Mouse (Mus musculus) hindbrain, embryonic 15.5 days (tissue): Measurements from ENCODE around the gene Pgm2. TPM values are rescaled to one million over a fixed set of nuclear protein-coding genes. Genes with fewer than 3 reads are reported as not detected.

Experiments
- ATAC-seq: fragments of 200-750 bp; cut with Nextera tagmentation; 2 replicates; pipeline ENCODE4 v1.8.0; 2017; ENCODE audit warnings: low read depth, moderate number of reproducible peaks, moderate TSS enrichment; ENCODE audit not compliant: low FRiP score
- H3K27ac ChIP-seq: fragments of 300-500 bp; sonication (generic); replicated peaks from 2 replicates; pipeline ENCODE4 v1.5.1; 2015; ENCODE audit warnings: mild to moderate bottlenecking, inconsistent platforms
- H3K27me3 ChIP-seq: fragments of 300-500 bp; sonication (generic); 2 replicates; pipeline ENCODE4 v1.6.1; 2015; ENCODE audit warnings: control low read depth, inconsistent platforms
- H3K36me3 ChIP-seq: fragments of 300-500 bp; sonication (generic); 2 replicates; pipeline ENCODE4 v1.6.1; 2015; ENCODE audit warnings: control low read depth, inconsistent platforms
- H3K4me1 ChIP-seq: fragments of 300-500 bp; sonication (generic); replicated peaks from 2 replicates; pipeline ENCODE4 v1.6.1; 2015; ENCODE audit warnings: control low read depth, inconsistent platforms
- H3K4me2 ChIP-seq: fragments of 300-500 bp; sonication (generic); 2 replicates; pipeline ENCODE4 v1.6.1; 2015; ENCODE audit warnings: moderate library complexity, mild to moderate bottlenecking, inconsistent platforms
- H3K4me3 ChIP-seq: fragments of 300-500 bp; sonication (generic); 2 replicates; pipeline ENCODE4 v1.5.1; 2015; ENCODE audit warnings: mild to moderate bottlenecking, inconsistent platforms
- H3K9ac ChIP-seq: fragments of 300-500 bp; sonication (generic); 2 replicates; pipeline ENCODE4 v1.6.1; 2015; ENCODE audit warnings: inconsistent platforms
- H3K9me3 ChIP-seq: fragments of 300-500 bp; sonication (generic); 2 replicates; pipeline ENCODE4 v1.6.1; 2016; ENCODE audit warnings: control low read depth, inconsistent platforms
- WGBS: fragments of 180-500 bp; shearing (Covaris S2); methylation state at CpG from one replicate; pipeline ENCODE4 v1.1.7; 2015; 5-methylcytosine and 5-hydroxymethylcytosine counted together
- polyA plus RNA-seq: library from polyadenylated mRNA; unstranded; fragments of >200 nt; fragmentation: Nextera tagmentation; extraction: Ambion mirVana; gene quantifications from 2 replicates; pipeline ENCODE4 v1.2.1, GENCODE M21; 2015

Pgm2 gene
- polyA plus RNA-seq, 1 experiment from 2014 or later, result 17.8 TPM

DNA sequence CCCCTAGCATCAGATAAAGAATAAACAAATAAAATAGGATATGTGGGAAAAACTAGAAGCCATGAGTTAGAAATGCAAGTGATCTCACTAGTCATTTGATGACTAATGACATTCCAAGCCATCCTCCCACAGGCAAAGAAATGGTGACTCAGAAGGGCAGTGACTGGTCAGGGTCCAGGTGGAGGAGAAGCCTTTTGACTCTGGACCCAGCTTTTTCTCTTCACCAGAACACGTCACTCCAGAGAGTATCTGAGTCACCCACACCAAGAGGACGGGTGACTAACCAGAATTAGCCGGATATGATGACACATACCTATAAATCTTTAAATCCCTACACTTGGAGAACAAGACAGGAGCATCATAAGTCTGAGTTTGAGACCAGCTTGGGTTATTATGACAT lies 19.6 kb downstream of the Pgm2 start:
- H3K4me2 ChIP-seq, result no peak overlapping the region
- peaks cover 67% of the 10 kb centered on the region for H3K36me3 ChIP-seq
- no peak overlapping the region for H3K9ac ChIP-seq
- H3K9me3 ChIP-seq, result peaks cover 7% of the 10 kb centered on the region
- no peaks in the 10 kb centered on the region for H3K27me3 ChIP-seq
- WGBS, result 93% methylated on average over 3 of the region's 3 CpGs
- ATAC-seq, result no peak
- no peak overlapping the region for H3K27ac ChIP-seq
- no peaks in the 10 kb centered on the region for H3K4me1 ChIP-seq
- H3K4me3 ChIP-seq, result no peak overlapping the region

DNA sequence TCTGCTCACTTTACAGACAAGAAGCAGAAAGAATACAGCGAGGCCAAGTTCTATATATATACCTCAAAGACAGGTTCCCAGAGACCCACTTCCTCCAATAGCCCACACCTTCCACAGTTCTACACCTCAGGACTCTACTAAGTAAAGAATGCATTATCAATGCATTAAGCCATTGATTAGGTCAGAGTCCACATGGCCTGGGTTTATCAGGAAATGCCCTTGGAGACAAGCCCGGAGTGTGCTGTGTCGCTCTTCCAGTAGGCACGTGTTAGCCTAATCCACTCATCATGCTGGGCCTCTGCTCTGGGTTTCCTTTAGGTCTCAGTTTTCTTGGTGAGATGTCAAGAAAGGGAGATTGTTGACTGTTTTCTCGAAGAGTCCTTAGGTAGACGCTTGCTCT lies 21.5 kb downstream of the Pgm2 start:
- 95% methylated on average over 6 of the region's 6 CpGs for WGBS
- H3K27me3 ChIP-seq, result no peaks in the 10 kb centered on the region
- H3K36me3 ChIP-seq, result peaks cover 63% of the 10 kb centered on the region
- no peak overlapping the region for H3K4me2 ChIP-seq
- peaks cover 9% of the 10 kb centered on the region for H3K9me3 ChIP-seq
- no peak overlapping the region for H3K9ac ChIP-seq
- H3K27ac ChIP-seq, result no peak overlapping the region
- no peak overlapping the region for H3K4me3 ChIP-seq
- H3K4me1 ChIP-seq, result no peaks in the 10 kb centered on the region
- ATAC-seq, result no peak

DNA sequence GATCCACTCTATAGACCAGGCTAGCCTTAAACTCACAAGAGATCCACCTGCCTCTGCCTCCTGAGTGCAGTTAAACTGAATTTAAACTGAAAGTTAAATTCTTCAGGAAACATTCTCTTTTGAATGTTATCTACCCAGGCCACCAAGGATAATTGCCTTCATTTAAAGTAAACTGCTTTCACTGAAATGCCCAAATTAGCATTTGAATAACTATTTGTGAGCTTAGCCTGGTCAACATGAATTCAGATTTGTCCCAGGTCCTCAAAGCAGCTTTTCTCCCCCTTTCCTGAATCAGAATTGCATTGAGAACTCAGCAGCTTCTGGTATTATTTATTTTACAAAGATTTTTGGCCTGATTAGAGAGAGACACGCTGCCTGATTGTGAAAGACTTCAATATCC lies 24.4 kb downstream of the Pgm2 start:
- 44% methylated on average over 1 of the region's 1 CpGs for WGBS
- Histone ChIP-seq H3K27me3 (no peaks in the 10 kb centered on the region), H3K4me1 (no peaks in the 10 kb centered on the region), H3K9ac (no peak overlapping the region), H3K4me2 (no peak overlapping the region), H3K9me3 (peaks cover 9% of the 10 kb centered on the region), H3K4me3 (no peak overlapping the region), H3K27ac (no peak overlapping the region), H3K36me3 (peaks cover 48% of the 10 kb centered on the region)
- ATAC-seq, result no peak

DNA sequence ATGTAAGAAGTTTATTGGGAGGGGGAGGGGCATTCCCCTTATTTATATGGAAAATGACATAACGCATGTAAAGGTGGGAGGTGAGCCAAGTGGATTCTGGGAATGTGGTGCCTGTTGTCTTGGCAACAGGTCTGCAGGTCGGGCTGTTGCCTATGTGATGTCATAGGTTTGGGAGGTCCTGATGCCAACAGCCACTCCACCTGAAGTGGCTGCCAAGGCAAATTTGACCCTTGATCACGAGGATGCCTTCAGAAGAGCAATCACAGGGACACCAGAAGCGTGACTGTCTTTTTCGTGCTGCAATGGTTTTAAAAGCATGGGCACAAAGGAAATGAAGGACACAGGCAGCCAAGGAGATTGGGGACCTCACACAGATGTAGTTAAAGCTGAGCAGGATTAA lies 33.0 kb downstream of the Pgm2 start:
- no peaks in the 10 kb centered on the region for H3K4me1 ChIP-seq
- no peak overlapping the region for H3K4me3 ChIP-seq
- no peaks in the 10 kb centered on the region for H3K9me3 ChIP-seq
- no peak overlapping the region for H3K9ac ChIP-seq
- H3K27ac ChIP-seq, result no peak overlapping the region
- H3K27me3 ChIP-seq, result no peaks in the 10 kb centered on the region
- ATAC-seq, result no peak
- WGBS, result 66% methylated on average over 5 of the region's 5 CpGs
- H3K36me3 ChIP-seq, result 0 out of 2 replicates have a peak, but pooled peaks cover 13% of the 10 kb centered on the region
- H3K4me2 ChIP-seq, result no peak overlapping the region

DNA sequence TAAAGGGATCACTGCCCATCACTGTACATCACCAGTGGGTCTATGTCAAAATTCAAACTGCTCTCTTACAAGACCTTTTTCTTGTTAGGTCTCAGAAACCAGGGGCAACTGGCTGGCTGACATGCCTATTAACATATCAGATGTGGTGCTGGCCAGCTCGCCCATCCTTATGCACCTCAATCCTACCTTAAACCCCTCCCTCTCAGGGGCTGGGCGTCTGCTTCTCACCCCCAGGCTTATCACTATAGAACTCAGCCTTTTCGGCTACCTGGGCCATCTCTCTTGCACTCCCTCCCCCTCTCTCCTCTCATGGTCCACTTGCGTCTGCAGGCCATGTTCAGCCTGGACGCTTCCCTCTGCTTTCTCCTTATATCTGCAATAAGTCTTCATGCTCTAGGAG lies 38.8 kb downstream of the Pgm2 start:
- Histone ChIP-seq H3K9ac (no peak overlapping the region), H3K36me3 (0 out of 2 replicates have a peak, but pooled peaks cover 11% of the 10 kb centered on the region), H3K4me2 (no peak overlapping the region), H3K4me1 (no peaks in the 10 kb centered on the region), H3K4me3 (no peak overlapping the region), H3K27ac (no peak overlapping the region), H3K27me3 (no peaks in the 10 kb centered on the region), H3K9me3 (no peaks in the 10 kb centered on the region)
- ATAC-seq, result no peak
- 68% methylated on average over 5 of the region's 5 CpGs for WGBS

DNA sequence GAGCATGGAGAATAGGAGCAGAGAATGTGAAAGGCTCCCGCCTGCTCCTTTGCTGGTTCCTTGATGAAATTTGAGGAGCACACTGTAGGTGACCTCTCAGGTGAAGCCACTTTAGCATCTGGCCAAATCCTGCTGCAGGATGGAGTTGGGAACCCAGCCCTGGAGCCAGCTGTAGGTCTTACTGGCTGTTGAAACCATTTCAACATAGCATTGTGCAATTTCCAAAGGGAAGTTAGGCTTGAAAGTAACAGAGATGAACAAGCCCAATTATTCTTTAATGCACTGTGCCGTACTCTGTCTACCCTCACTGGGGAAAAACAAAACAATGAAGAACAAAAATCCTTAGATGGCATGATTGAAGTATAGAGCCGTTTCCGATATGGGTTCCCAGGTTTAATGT lies 41.2 kb downstream of the Pgm2 start:
- Histone ChIP-seq H3K4me2 (no peak overlapping the region), H3K36me3 (0 out of 2 replicates have a peak, but pooled peaks cover under 1% of the 10 kb centered on the region), H3K9me3 (no peaks in the 10 kb centered on the region), H3K4me1 (no peaks in the 10 kb centered on the region), H3K27ac (no peak overlapping the region), H3K27me3 (no peaks in the 10 kb centered on the region), H3K4me3 (no peak overlapping the region), H3K9ac (no peak overlapping the region)
- WGBS, result 89% methylated on average over 4 of the region's 4 CpGs
- ATAC-seq, result no peak

DNA sequence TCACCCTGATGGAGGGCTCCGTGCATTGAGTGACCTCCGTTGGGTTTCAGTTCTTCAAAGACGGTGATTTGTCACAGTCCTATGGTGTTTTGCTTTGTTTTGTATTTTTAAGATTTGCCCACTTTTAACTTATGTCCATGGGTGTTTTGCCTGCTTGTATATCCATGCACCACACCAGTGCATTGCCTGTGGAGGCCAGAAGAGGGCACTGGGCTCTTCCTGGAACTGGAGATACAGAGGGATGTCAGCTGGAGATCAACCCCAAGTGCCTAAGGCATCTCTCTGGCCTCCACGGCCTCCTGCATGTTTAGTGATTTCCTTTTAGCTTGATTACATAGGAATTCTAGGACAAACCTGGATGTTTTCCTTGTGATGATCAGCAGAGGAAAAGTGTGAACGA lies 43.6 kb downstream of the Pgm2 start:
- H3K4me2 ChIP-seq, result no peak overlapping the region
- H3K9ac ChIP-seq, result no peak overlapping the region
- ATAC-seq, result no peak
- WGBS, result 82% methylated on average over 5 of the region's 5 CpGs
- no peaks in the 10 kb centered on the region for H3K27me3 ChIP-seq
- H3K4me3 ChIP-seq, result no peak overlapping the region
- H3K9me3 ChIP-seq, result no peaks in the 10 kb centered on the region
- H3K27ac ChIP-seq, result no peak overlapping the region
- no peaks in the 10 kb centered on the region for H3K36me3 ChIP-seq
- no peaks in the 10 kb centered on the region for H3K4me1 ChIP-seq

DNA sequence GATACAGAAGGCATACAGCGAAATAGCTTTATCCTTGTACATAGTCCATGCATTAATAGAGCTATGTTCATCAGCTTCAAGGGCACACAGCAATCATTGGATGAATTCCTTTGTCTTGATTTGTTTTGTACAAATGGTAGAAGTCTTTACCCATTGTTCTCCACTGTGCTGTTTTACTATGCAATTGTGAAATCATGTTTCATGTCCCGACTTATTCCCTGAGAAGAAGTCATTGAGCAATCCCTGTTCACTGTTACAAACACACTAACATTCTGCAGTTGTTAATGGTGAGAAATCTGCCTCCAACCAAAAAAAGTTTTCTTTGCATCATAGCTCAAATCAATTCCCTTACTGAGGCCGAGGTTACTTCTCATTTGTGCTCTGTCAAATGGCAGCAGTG lies 47.5 kb downstream of the Pgm2 start:
- ATAC-seq, result no peak
- Histone ChIP-seq H3K4me3 (no peak overlapping the region), H3K27me3 (no peaks in the 10 kb centered on the region), H3K27ac (no peak overlapping the region), H3K4me1 (no peaks in the 10 kb centered on the region), H3K9me3 (no peaks in the 10 kb centered on the region), H3K36me3 (no peaks in the 10 kb centered on the region), H3K4me2 (no peak overlapping the region), H3K9ac (no peak overlapping the region)
- 84% methylated on average over 3 of the region's 3 CpGs for WGBS

DNA sequence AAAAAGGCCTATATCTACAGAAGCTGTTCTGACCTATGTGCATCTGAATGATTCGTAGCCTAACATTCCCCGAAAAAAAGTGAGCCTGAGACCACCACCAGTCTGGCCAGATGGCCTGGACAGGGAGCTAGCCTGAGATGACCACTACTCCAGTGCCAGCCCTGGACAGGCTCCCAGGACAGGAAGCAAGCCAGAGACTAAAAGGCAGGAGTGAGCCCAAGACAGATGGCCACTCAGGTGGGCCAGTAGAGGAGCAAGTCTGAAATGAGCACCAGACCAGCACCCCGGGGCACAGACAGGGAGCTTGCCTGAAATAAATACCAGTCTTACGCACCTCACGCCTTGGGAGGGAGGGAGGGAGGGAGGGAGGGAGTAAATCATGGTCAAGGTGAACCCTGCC lies 51.6 kb downstream of the Pgm2 start:
- 87% methylated on average over 5 of the region's 5 CpGs for WGBS
- Histone ChIP-seq H3K27me3 (no peaks in the 10 kb centered on the region), H3K9me3 (no peaks in the 10 kb centered on the region), H3K4me1 (no peaks in the 10 kb centered on the region), H3K27ac (no peak overlapping the region), H3K9ac (no peak overlapping the region), H3K36me3 (no peaks in the 10 kb centered on the region), H3K4me3 (no peak overlapping the region), H3K4me2 (no peak overlapping the region)
- no peak for ATAC-seq

DNA sequence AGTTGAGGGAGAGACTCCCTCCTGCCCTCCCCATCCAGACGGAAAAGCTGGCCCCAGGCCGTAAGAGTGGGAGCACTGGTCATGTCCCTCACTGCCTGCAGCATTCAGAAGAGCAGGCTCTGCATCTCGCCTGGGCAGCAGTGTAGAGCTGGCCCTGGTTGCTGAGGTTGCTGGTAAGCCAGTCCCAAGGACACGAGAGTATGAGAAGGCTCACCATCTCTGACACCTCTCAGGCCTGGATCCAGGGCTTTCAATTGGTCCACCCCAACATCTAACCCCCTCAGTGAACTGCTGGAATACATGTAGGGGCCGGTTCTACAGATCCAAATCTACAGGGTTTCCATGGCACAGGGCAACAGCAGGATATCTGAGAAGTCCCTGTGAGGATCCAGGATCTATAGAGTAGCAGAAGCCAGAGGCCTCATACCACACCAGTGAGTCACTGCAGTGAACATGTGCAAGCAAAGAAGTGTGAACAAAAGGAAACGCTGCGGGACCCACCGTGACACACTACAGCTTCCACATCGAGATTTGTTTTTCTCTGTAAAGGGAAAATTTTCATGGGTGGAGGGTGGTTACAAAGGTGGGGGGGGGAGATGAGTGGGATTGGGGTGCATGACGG lies 53.7 kb downstream of the Pgm2 start:
- 82% methylated on average over 10 of the region's 10 CpGs for WGBS
- no peak overlapping the region for H3K9ac ChIP-seq

DNA sequence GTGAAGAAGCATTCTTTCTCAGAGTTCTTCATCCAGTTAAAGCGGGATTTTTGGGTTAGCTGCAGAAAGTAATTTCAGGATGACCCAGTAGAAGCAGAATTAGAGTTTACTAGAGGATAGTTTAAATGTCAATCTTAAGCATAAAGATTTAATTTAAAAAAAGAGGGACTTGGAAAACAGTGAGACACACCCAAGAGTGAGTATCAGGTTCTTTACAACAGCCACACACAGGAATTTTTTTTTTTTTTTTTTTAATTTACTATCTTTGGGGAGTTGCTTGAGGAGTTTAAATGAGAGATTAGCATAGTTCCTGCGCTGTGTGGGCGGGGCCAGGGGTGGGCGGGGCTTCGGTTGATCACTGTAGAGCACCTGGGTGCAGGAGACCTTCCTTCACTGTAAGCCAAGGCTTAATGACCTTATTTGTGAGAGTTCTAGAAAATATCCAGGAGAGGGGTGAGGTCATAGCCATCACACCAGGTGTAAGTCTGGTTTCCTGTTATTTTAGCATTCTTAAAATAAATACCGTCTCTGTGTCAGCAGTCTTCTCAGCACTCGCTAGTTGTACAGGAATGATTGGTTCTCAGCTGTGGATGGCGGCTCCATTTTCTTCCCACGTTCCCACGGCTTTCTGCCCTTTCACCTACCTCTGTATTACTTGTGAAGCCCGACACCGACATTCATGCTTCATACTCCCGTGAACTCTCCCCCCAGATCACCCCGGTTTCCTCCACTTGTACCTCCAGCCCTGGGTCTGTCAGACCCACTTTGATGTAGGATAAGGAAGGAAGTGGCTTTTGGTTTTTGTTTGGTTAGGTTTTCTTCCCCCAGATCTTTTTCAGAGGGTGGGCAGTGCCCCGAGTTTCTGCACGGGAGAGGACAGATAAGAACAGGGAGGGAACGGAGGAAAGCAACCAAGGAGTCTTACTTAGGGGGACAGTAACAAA lies 56.7 kb downstream of the Pgm2 start:
- Histone ChIP-seq H3K4me3 (no peak overlapping the region), H3K36me3 (no peaks in the 10 kb centered on the region), H3K9me3 (no peaks in the 10 kb centered on the region), H3K27ac (no peak overlapping the region), H3K4me1 (no peaks in the 10 kb centered on the region), H3K4me2 (peak overlapping the region; percentile 25; the same call in 1 of the 2 replicates), H3K27me3 (no peaks in the 10 kb centered on the region), H3K9ac (no peak overlapping the region)
- 40% methylated on average over 17 of the region's 17 CpGs for WGBS
- no peak for ATAC-seq

More for the DNA sequence above, 53.7 kb downstream of the Pgm2 start:
- Histone ChIP-seq H3K36me3 (no peaks in the 10 kb centered on the region), H3K4me2 (no peak overlapping the region), H3K4me1 (no peaks in the 10 kb centered on the region), H3K27me3 (no peaks in the 10 kb centered on the region), H3K9me3 (no peaks in the 10 kb centered on the region), H3K4me3 (no peak overlapping the region), H3K27ac (no peak overlapping the region)
- ATAC-seq, result no peak

DNA sequence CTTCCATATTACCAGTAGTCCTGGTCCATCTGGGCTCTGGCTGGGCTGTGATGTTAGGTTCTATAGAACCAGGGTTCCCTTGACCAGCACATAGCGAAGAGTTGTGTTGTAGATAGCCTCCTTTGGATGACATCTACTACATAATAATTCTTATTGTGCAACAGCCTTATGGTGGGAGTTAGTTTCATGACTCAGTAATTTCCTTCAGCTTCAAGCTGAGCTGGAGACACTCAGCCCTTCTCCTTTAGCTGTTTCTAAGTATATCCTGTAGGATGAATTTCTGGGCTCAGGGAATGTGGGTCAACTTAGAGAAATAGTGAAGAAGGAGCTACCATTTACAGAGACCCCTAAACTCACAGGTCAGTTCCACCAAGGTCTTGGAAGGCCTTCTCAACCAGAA lies 60.6 kb downstream of the Pgm2 start:
- H3K27me3 ChIP-seq, result peaks cover 10% of the 10 kb centered on the region
- 90% methylated on average over 1 of the region's 1 CpGs for WGBS
- no peaks in the 10 kb centered on the region for H3K9me3 ChIP-seq
- H3K4me2 ChIP-seq, result no peak overlapping the region
- H3K27ac ChIP-seq, result no peak overlapping the region
- ATAC-seq, result no peak
- H3K9ac ChIP-seq, result no peak overlapping the region
- H3K4me1 ChIP-seq, result peaks cover under 1% of the 10 kb centered on the region; the same call in 1 of the 2 replicates
- no peak overlapping the region for H3K4me3 ChIP-seq
- no peaks in the 10 kb centered on the region for H3K36me3 ChIP-seq
